ENCODE assay signal across 21 mouse cellular contexts in genomic region chr9:92016521-92016920, GRCm38 (mm10).
DNase-seq lines count a peak whose midpoint lies in the region; TF ChIP-seq lines count a peak whose summit lies in the region.
"Had no signal": no experiment of that assay in that cellular context is flagged by ENCODE, and none has a peak within 500 bp of the region (broad histone marks: within the 10 kb centered on the region; RNA-seq: fewer than 3 reads in every experiment).

No protein-coding gene starts in this region.

- no peak for DNase-seq in layer of hippocampus, adult 2 months (ENCODE audit: low spot score in 2 of 2)
- DNase-seq in layer of hippocampus, postnatal 14 days (ENCODE audit: low spot score in 2 of 2): no peak
- peak; percentile 83 for DNase-seq in cerebellum, adult 11 months
- DNase-seq in cerebellum, adult 9-10 months: peak; percentile 97
- peak; percentile 85 to 89 for DNase-seq in cerebellum, postnatal 36 days
- no peak for DNase-seq in kidney, postnatal 14 days
- no peak for DNase-seq in gastrocnemius, postnatal 10 days
- DNase-seq: adrenal gland, postnatal 10 days; gastrocnemius, postnatal 14 days; heart, postnatal 14 days; kidney, adult 9 months; kidney, postnatal 10 days; liver, embryonic 13.5 days; lung, adult 18-20 months; thymus, adult 2 months; thymus, postnatal 4 days had no signal

- peak overlapping the region; percentile 15; the same call in 1 of the 2 replicates for H3K27ac ChIP-seq in layer of hippocampus, adult 2 months
- H3K27ac ChIP-seq: hindbrain, embryonic 12.5 days; limb, embryonic 10.5 days; limb, embryonic 15.5 days; liver, embryonic 13.5 days; midbrain, embryonic 15.5 days had no signal

- H3K4me3 ChIP-seq in layer of hippocampus, adult 2 months: no peak overlapping the region
- H3K4me3 ChIP-seq: erythroblast, embryonic 14.5 days; hindbrain, embryonic 12.5 days; limb, embryonic 10.5 days; limb, embryonic 15.5 days; liver, embryonic 13.5 days; midbrain, embryonic 15.5 days had no signal

- TF ChIP-seq CTCF in layer of hippocampus, adult 2 months (conservative IDR thresholded peaks at IDR 0.05): no peak

Comparison
In these comparisons a context has a peak if more than half of its experiments do, and no peak if none do; other contexts are left out.
1. DNase-seq: peak in cerebellum, adult 11 months (single experiment), cerebellum, adult 9-10 months (single experiment) and cerebellum, postnatal 36 days (2 of 2); none in layer of hippocampus, adult 2 months (0 of 2), layer of hippocampus, postnatal 14 days (0 of 2), kidney, postnatal 14 days (single experiment) and gastrocnemius, postnatal 10 days (single experiment).